Mouse (Mus musculus): ENCODE measurements around the gene Snrnp25. TPM values are rescaled to one million over a fixed set of nuclear protein-coding genes. Genes with fewer than 3 reads are reported as not detected.

Gene Snrnp25
- 37.2 and 41.2 TPM in 2 replicates for polyA plus RNA-seq (2015; fragmentation: Nextera tagmentation; extraction: Ambion mirVana)

GRCm38 (mm10) chr11:32205058-32205873 is at the start of gene Snrnp25:
Gene Snrnp25 (plus strand): TSS chr11:32205415.
- Histone ChIP-seq H3K9ac (ENCODE audit: low read depth, low read length) (peak within 1 kb of the TSS; percentile 60), H3K4me1 (ENCODE audit: control insufficient read depth, insufficient read depth, low read length) (peaks cover 9% of the 10 kb centered on the region), H3K36me3 (ENCODE audit: control insufficient read depth, insufficient read depth, low read length) (peaks cover 4% of the 10 kb centered on the region; the same call in 1 of the 2 replicates), H3K4me2 (ENCODE audit: low read length) (peak within 1 kb of the TSS; percentile 83), H3K27ac (ENCODE audit: low read length) (0 out of 2 replicates have a peak within 1 kb of the TSS, but pooled peaks have one; percentile 23), H3K4me3 (ENCODE audit: low read depth, low read length) (peak within 1 kb of the TSS; percentile 49), H3K9me3 (replicated peaks; ENCODE audit: control insufficient read depth, low read length, poor library complexity, severe bottlenecking) (no peaks in the 10 kb centered on the region), H3K27me3 (ENCODE audit: control insufficient read depth, insufficient read depth, low read depth, low read length) (no peaks in the 10 kb centered on the region)
- ATAC-seq, result peak; percentile 100
- WGBS, result under 1% methylated on average over 52 of the region's 52 CpGs

GRCm38 (mm10) chr11:32156854-32157630 is 48.2 kb upstream of the Snrnp25 start:
- peak overlapping the region; percentile 88 for H3K27ac ChIP-seq (ENCODE audit: low read length)
- no peak overlapping the region for H3K4me3 ChIP-seq (ENCODE audit: low read depth, low read length)
- peaks cover 27% of the 10 kb centered on the region for H3K4me1 ChIP-seq (ENCODE audit: control insufficient read depth, insufficient read depth, low read length)
- no peaks in the 10 kb centered on the region for H3K36me3 ChIP-seq (ENCODE audit: control insufficient read depth, insufficient read depth, low read length)
- 0 out of 2 replicates have a peak overlapping the region, but pooled peaks have one; percentile 18 for H3K9ac ChIP-seq (ENCODE audit: low read depth, low read length)
- H3K9me3 ChIP-seq (replicated peaks; ENCODE audit: control insufficient read depth, low read length, poor library complexity, severe bottlenecking), result no peaks in the 10 kb centered on the region
- WGBS, result 65% methylated on average over 7 of the region's 7 CpGs
- H3K27me3 ChIP-seq (ENCODE audit: control insufficient read depth, insufficient read depth, low read depth, low read length), result no peaks in the 10 kb centered on the region
- no peak for ATAC-seq
- no peak overlapping the region for H3K4me2 ChIP-seq (ENCODE audit: low read length)

DNA sequence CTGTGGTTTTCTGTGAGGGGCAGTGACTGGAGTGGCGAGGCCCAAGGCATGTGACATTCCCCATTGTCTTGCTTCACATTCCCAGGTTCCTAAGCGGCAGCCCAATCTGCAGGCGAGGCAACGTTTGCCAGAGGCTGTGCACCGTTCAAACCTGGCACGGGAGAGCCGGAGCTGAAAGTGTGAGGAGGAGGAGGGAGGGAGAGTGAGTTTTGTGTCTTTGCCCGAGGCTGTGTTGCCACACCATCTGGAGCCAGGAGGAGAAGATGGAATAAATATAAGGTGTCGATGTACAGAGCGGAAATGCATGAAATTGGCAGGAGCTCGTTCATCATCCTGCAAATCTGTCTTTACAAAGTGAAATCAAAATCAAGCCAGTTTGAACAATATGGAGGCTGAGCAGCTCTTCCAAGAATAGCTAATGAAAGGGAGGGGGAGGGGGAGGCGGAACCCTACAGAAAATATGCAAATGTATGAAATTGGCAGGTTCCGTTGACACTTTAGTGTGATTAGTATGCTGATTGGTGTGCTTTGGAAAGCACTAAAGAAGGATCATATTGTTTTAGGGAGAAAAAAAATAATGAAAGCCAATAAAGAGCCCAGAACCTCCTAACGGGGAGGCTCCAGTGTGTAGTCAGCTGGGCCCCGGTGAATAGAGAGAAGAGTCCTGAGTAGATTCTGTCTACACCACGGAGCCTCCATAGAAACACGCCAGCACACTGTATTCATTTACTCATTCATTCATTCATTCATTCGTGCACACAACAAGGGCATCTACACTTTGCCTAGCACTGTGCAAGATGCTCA is 47.2 kb upstream of the Snrnp25 start:
- Histone ChIP-seq H3K27ac (ENCODE audit: low read length) (peak overlapping the region; percentile 88), H3K27me3 (ENCODE audit: control insufficient read depth, insufficient read depth, low read depth, low read length) (no peaks in the 10 kb centered on the region), H3K4me3 (ENCODE audit: low read depth, low read length) (no peak overlapping the region), H3K9me3 (replicated peaks; ENCODE audit: control insufficient read depth, low read length, poor library complexity, severe bottlenecking) (no peaks in the 10 kb centered on the region), H3K9ac (ENCODE audit: low read depth, low read length) (peak overlapping the region; percentile 27), H3K4me2 (ENCODE audit: low read length) (peak overlapping the region; percentile 22; the same call in 1 of the 2 replicates), H3K36me3 (ENCODE audit: control insufficient read depth, insufficient read depth, low read length) (no peaks in the 10 kb centered on the region), H3K4me1 (ENCODE audit: control insufficient read depth, insufficient read depth, low read length) (peaks cover 31% of the 10 kb centered on the region)
- ATAC-seq, result peak; percentile 76
- 22% methylated on average over 18 of the region's 18 CpGs for WGBS

GRCm38 (mm10) chr11:32159176-32159575 is 46.0 kb upstream of the Snrnp25 start:
- H3K9me3 ChIP-seq (replicated peaks; ENCODE audit: control insufficient read depth, low read length, poor library complexity, severe bottlenecking), result no peaks in the 10 kb centered on the region
- H3K36me3 ChIP-seq (ENCODE audit: control insufficient read depth, insufficient read depth, low read length), result no peaks in the 10 kb centered on the region
- 88% methylated on average over 3 of the region's 3 CpGs for WGBS
- no peak overlapping the region for H3K4me2 ChIP-seq (ENCODE audit: low read length)
- H3K4me3 ChIP-seq (ENCODE audit: low read depth, low read length), result no peak overlapping the region
- H3K27me3 ChIP-seq (ENCODE audit: control insufficient read depth, insufficient read depth, low read depth, low read length), result no peaks in the 10 kb centered on the region
- no peak overlapping the region for H3K9ac ChIP-seq (ENCODE audit: low read depth, low read length)
- peak overlapping the region; percentile 51 for H3K27ac ChIP-seq (ENCODE audit: low read length)
- no peak for ATAC-seq
- peaks cover 31% of the 10 kb centered on the region for H3K4me1 ChIP-seq (ENCODE audit: control insufficient read depth, insufficient read depth, low read length)

GRCm38 (mm10) chr11:32160341-32160740 is 44.9 kb upstream of the Snrnp25 start:
- no peak overlapping the region for H3K4me3 ChIP-seq (ENCODE audit: low read depth, low read length)
- 72% methylated on average over 7 of the region's 7 CpGs for WGBS
- H3K9me3 ChIP-seq (replicated peaks; ENCODE audit: control insufficient read depth, low read length, poor library complexity, severe bottlenecking), result no peaks in the 10 kb centered on the region
- peak overlapping the region; percentile 95; the same call in 1 of the 2 replicates for H3K27ac ChIP-seq (ENCODE audit: low read length)
- H3K9ac ChIP-seq (ENCODE audit: low read depth, low read length), result no peak overlapping the region
- H3K36me3 ChIP-seq (ENCODE audit: control insufficient read depth, insufficient read depth, low read length), result no peaks in the 10 kb centered on the region
- H3K4me2 ChIP-seq (ENCODE audit: low read length), result no peak overlapping the region
- H3K4me1 ChIP-seq (ENCODE audit: control insufficient read depth, insufficient read depth, low read length), result peaks cover 31% of the 10 kb centered on the region
- ATAC-seq, result no peak
- H3K27me3 ChIP-seq (ENCODE audit: control insufficient read depth, insufficient read depth, low read depth, low read length), result no peaks in the 10 kb centered on the region

DNA sequence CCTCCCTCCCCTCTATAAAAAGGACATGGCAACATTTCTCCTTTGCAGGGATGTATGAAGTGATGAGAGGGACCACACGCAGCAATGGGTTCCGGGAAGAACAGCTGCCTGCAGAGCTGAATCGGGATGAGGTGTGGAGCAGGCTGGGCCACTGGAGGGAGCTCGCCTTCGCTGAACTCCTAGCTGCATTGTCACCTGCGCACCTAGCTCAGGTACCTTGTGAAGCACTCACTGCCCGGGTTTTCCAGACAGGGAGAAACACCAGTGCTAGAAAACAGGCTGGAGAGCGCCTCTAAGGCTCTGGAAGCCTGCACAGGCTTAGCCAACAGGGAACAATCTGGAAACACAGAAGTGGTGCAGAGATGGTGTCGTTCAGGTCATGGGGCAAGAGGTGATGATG is 43.7 kb upstream of the Snrnp25 start:
- peak overlapping the region; percentile 95 for H3K27ac ChIP-seq (ENCODE audit: low read length)
- WGBS, result 4% methylated on average over 9 of the region's 9 CpGs
- peak overlapping the region; percentile 62 for H3K4me2 ChIP-seq (ENCODE audit: low read length)
- H3K4me3 ChIP-seq (ENCODE audit: low read depth, low read length), result peak overlapping the region; percentile 31
- H3K4me1 ChIP-seq (ENCODE audit: control insufficient read depth, insufficient read depth, low read length), result peaks cover 31% of the 10 kb centered on the region
- H3K36me3 ChIP-seq (ENCODE audit: control insufficient read depth, insufficient read depth, low read length), result no peaks in the 10 kb centered on the region
- no peaks in the 10 kb centered on the region for H3K27me3 ChIP-seq (ENCODE audit: control insufficient read depth, insufficient read depth, low read depth, low read length)
- no peaks in the 10 kb centered on the region for H3K9me3 ChIP-seq (replicated peaks; ENCODE audit: control insufficient read depth, low read length, poor library complexity, severe bottlenecking)
- H3K9ac ChIP-seq (ENCODE audit: low read depth, low read length), result peak overlapping the region; percentile 65
- ATAC-seq, result peak; percentile 79

- WGBS, result 14% methylated on average over 28 of the region's 28 CpGs
- peak overlapping the region; percentile 65 for H3K9ac ChIP-seq (ENCODE audit: low read depth, low read length)
- H3K9me3 ChIP-seq (replicated peaks; ENCODE audit: control insufficient read depth, low read length, poor library complexity, severe bottlenecking), result no peaks in the 10 kb centered on the region
- peak overlapping the region; percentile 31 for H3K4me3 ChIP-seq (ENCODE audit: low read depth, low read length)
- H3K27ac ChIP-seq (ENCODE audit: low read length), result peak overlapping the region; percentile 95
- no peaks in the 10 kb centered on the region for H3K27me3 ChIP-seq (ENCODE audit: control insufficient read depth, insufficient read depth, low read depth, low read length)
- H3K4me1 ChIP-seq (ENCODE audit: control insufficient read depth, insufficient read depth, low read length), result peaks cover 30% of the 10 kb centered on the region
- peak overlapping the region; percentile 62 for H3K4me2 ChIP-seq (ENCODE audit: low read length)
- H3K36me3 ChIP-seq (ENCODE audit: control insufficient read depth, insufficient read depth, low read length), result no peaks in the 10 kb centered on the region
- ATAC-seq, result peak; percentile 93
These were observed 43.1 kb upstream of the Snrnp25 start for GRCm38 (mm10) chr11:32161922-32162804.

DNA sequence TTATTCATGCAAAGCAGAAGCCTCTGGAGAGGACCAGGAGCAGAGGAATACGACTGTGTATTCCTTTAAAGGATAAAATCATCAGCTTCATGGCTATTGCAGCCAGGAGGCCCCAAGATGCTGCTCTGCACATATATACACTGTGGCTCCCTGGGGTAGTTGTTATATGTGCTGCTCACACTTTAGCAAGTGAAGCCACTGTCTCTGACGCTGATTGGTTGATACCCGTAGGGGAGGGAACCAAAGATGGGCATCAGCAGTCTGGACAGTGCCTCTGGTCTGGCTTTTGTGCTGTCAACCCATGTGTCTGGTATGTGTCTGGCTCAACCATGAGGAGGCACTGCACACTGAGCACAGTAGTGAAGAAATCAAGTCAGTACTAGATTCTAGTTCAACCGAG is 38.5 kb upstream of the Snrnp25 start:
- Histone ChIP-seq H3K4me2 (ENCODE audit: low read length) (no peak overlapping the region), H3K36me3 (ENCODE audit: control insufficient read depth, insufficient read depth, low read length) (no peaks in the 10 kb centered on the region), H3K9me3 (replicated peaks; ENCODE audit: control insufficient read depth, low read length, poor library complexity, severe bottlenecking) (no peaks in the 10 kb centered on the region), H3K27ac (ENCODE audit: low read length) (no peak overlapping the region), H3K9ac (ENCODE audit: low read depth, low read length) (no peak overlapping the region), H3K4me3 (ENCODE audit: low read depth, low read length) (no peak overlapping the region), H3K4me1 (ENCODE audit: control insufficient read depth, insufficient read depth, low read length) (peaks cover 8% of the 10 kb centered on the region), H3K27me3 (ENCODE audit: control insufficient read depth, insufficient read depth, low read depth, low read length) (no peaks in the 10 kb centered on the region)
- 69% methylated on average over 4 of the region's 4 CpGs for WGBS
- no peak for ATAC-seq
